Mouse (Mus musculus) layer of hippocampus, adult 9-11 months (tissue): ENCODE results near the gene Tnf.

Experiments used
- DNase-seq: peaks from one replicate; pipeline ENCODE4 v3.0.0; 2022

Gene Tnf

GRCm38 (mm10) chr17:35233114-35233980 is 31.5 kb upstream of the Tnf start, which contains the start of gene Atp6v1g2:
Gene Atp6v1g2, plus strand, starts transcription at chr17:35233660.
- DNase-seq = peak; percentile 65

- no peak for DNase-seq
These were observed 30.9 kb upstream of the Tnf start for GRCm38 (mm10) chr17:35232659-35233058.

- peak; percentile 78 for DNase-seq
These were observed 30.2 kb upstream of the Tnf start for GRCm38 (mm10) chr17:35232043-35232442.

- DNase-seq = no peak
These were observed 29.2 kb upstream of the Tnf start for GRCm38 (mm10) chr17:35231022-35231421.

- DNase-seq = no peak
These were observed 24.8 kb upstream of the Tnf start for GRCm38 (mm10) chr17:35226561-35227046.

- DNase-seq = no peak
These were observed 23.6 kb upstream of the Tnf start for GRCm38 (mm10) chr17:35225456-35225855.

- DNase-seq = no peak
These were observed 22.8 kb upstream of the Tnf start for GRCm38 (mm10) chr17:35224641-35225040.

GRCm38 (mm10) chr17:35222299-35222698 is 20.5 kb upstream of the Tnf start:
- no peak for DNase-seq

GRCm38 (mm10) chr17:35220156-35220952 is 18.5 kb upstream of the Tnf start, which contains the start of gene Gm16181:
Gene Gm16181, plus strand, starts transcription at chr17:35220834.
- DNase-seq = no peak

GRCm38 (mm10) chr17:35219601-35220041 is 17.8 kb upstream of the Tnf start:
- DNase-seq = no peak

- no peak for DNase-seq
These were observed 16.8 kb upstream of the Tnf start for GRCm38 (mm10) chr17:35218516-35219193.

GRCm38 (mm10) chr17:35213071-35213470 is 11.3 kb upstream of the Tnf start:
- no peak for DNase-seq

GRCm38 (mm10) chr17:35210593-35210992 is 8.8 kb upstream of the Tnf start:
- no peak for DNase-seq

- no peak for DNase-seq
These were observed 8.2 kb upstream of the Tnf start for GRCm38 (mm10) chr17:35209785-35210535.

- no peak for DNase-seq
These were observed 3.6 kb upstream of the Tnf start for GRCm38 (mm10) chr17:35205380-35205769.

- DNase-seq = no peak
These were observed 2.9 kb upstream of the Tnf start, which contains the start of gene Lta for GRCm38 (mm10) chr17:35204494-35205379. Gene Lta, minus strand, starts transcription at chr17:35205351.

- no peak for DNase-seq
These were observed 635 bp upstream of the Tnf start for GRCm38 (mm10) chr17:35202442-35202841.

- DNase-seq = no peak
These were observed 679 bp downstream of the Tnf start for GRCm38 (mm10) chr17:35201128-35201527.

GRCm38 (mm10) chr17:35200398-35200797 is 1.4 kb downstream of the Tnf start:
- DNase-seq = peak; percentile 34

- no peak for DNase-seq
These were observed 2.9 kb downstream of the Tnf start for GRCm38 (mm10) chr17:35198946-35199345.

- DNase-seq = no peak
These were observed 3.8 kb downstream of the Tnf start for GRCm38 (mm10) chr17:35198029-35198428.
